Mouse (Mus musculus) activated CD4-positive, CD25-positive, alpha-beta regulatory T cell, adult 4 months (primary cell): ENCODE measurements around the gene Smim13. TPM values are rescaled to one million over a fixed set of nuclear protein-coding genes. Genes with fewer than 3 reads are reported as not detected.
"Not testable (repeated sequence)": the region's sequence is repeated elsewhere in the genome, so short reads cannot be mapped to it uniquely, and the experiment has no call there.

Experiments
- ATAC-seq: one replicate; pipeline ENCODE4 v1.8.0; 2017
- polyA plus RNA-seq, 2 experiments: library from polyadenylated mRNA; unstranded; fragments of 100-300 nt; shearing (Covaris generic); gene quantifications; one replicate each; pipeline ENCODE4 v1.2.1; 2017

Smim13 gene
- 1 to 10 TPM; 3.7 to 3.8 TPM for polyA plus RNA-seq

DNA sequence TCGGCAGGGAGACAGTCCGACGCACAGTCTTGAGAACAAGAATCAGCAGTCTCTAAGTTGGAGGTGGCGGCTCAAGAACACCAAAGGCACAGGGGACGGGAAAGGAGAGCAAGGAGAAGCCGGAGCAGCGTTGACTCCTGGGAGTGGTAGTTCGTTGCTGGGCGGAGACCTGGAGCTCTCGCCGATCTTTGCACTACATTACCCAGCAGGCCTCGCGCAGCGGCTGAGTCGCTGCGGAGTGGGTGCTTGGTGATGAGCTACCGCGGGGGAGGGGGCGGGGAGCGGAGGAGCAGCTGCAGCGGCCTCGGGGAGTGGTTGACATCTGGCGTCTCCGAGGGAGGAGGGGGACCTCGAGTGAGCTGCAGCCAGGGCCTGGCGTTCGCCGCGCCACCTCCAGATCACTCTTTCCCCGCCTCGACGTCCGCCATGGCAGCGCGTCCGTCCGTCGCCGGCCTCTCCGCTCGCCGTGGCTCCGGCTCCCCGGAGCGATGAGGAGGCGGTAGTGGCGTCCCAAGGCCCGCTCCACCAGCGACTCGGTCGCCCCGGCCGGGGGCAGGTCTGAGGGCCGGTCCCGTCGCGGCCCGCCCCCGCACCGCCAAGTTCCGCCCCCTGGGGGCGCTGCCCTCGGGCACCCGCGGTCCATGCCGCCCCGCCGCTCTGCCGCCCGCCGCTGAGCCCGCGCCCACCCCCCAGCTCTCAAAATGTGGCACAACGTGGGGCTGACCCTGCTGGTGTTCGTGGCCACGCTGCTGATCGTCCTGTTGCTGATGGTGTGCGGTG lies at the start of gene Smim13:
Gene Smim13, plus strand, starts transcription at position 307 of the 780 bp plus-strand sequence.
- peak; percentile 97 for ATAC-seq

DNA sequence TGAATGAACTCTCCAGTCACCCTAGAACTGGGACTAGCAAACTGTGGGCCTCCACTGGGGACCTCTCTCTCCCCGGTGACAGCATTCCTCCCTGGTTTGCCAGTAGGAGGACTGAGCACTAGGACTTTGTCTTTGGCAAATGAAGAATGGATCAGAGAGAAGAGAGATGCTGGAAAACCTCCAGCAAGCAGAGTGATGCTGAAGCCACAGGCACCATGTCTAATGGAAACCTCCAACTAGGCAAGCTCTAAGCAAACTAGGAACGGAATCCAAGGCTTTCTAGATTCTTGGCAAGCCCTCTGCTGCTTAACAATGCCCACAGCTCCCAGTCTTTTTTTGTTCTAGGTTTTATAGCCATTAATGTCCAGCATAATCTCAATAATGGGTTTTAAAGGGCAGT lies 48.8 kb upstream of the Smim13 start:
- ATAC-seq, result no peak

DNA sequence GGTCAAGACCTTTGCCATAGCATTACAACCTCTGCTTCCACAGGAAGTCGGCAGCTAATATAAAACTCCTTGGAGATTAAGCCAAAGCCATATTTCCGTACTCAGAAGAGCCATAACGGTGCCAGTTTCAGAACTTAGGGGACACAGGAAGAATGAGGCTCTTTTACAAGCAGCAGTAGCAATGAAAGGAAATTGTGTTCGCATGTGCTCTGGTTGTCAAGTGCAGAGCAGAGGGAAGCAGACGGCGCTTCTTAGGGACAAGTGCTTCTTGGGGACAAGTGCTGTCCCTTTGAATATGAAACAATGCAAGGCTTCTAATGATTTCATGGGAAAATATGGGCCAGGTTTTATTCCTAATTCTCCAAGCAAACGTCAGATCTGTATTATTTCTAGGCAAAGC lies 46.4 kb upstream of the Smim13 start:
- ATAC-seq, result no peak

GRCm38 (mm10) chr13:41203691-41204090 lies 46.0 kb upstream of the Smim13 start:
- ATAC-seq, result no peak

- not testable (repeated sequence) for ATAC-seq
Measured at GRCm38 (mm10) chr13:41205568-41205967, 44.1 kb upstream of the Smim13 start.

DNA sequence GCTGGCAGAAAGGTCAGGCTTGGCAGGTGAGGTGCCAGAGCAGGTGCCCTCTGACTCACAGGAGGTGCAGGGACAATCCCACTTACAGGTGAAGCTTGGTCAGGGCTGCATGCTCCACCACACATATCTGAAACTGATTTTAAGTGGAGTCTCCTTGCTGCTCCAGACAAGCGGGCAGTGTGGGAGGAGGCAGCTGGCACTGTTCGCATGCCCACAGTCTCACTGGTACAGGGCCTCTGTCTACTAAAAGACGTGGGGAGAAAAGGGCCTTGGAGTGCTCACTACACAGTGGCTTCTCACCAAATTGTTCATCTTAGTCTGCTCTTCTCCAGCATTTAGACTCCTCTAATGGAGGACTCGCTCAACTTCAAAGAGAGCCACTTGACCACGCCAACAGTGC lies 43.4 kb upstream of the Smim13 start:
- ATAC-seq, result no peak

GRCm38 (mm10) chr13:41211276-41211675 lies 38.4 kb upstream of the Smim13 start:
- no peak for ATAC-seq

DNA sequence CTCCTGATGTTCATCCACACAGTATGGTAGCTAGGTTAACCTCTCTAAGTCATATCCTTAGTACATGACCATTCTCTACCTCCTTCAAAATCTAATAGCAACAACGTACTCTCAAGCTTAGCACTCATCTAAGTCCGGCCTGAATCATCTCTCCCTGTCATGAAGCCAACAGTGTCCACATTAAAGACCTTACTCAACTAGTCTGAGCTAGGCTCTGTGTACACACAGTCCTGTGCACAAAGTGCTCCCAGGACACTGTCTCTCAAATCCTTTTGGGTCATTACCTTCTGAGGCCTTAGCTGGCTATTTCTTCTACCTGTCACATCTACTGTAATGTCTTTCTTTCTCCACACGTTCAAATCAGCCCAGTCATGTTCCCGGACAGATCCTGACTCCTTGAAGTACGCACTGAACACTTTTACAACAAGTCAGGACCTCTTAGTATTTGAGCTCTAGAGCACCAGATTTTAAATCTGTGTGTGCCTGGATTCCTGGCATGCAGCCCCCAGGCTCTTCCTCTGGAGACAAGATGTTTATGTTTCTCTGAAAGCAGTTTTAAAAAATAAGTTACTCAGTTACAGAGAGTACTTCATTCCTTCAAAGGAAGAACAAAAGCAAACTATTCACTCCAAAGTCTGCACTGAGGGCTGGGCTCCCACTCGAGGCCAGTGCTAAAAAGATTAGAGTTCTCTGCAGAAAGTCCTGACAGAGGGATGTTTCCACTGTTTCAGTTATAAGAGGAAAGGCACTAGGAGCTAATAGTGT lies 36.9 kb upstream of the Smim13 start:
- ATAC-seq, result no peak

DNA sequence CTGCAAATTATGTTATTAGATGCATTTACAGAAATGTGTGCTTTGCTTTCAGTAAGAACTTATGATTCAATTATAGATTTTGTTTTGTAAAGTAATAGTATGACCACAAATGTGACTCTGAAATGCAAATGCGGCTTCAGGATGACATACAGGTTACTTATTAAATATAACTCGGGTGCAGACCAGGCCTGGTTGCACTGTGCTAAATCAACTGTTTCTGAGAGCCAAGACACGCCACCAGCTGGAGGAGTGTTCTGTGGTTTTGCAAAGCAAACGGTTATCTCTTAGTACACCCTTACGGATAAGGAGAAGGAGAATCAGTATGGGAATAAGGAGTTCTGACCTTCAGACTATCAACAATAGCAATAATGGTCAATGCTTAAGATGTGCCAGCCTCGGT lies 34.0 kb upstream of the Smim13 start:
- no peak for ATAC-seq

GRCm38 (mm10) chr13:41216236-41216635 lies 33.4 kb upstream of the Smim13 start:
- ATAC-seq, result no peak

DNA sequence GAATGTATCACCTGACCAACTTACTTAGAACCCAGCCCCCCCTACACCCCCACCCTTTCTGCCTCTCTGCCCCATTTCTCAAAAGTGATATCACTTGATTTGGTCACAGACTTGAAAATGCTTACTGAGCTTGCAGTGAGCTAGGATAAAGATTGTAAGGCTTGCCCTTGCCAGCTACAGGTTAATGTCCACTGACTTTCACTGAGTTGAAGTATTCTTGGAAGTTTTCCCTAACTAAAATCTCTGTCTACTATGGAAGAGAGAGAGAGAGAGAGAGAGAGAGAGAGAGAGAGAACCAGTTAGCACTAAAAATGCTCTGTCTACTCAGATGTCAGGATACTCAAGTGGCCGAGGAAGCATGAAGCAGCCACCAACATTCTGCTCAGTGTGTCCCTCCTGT lies 30.6 kb upstream of the Smim13 start:
- ATAC-seq, result no peak

GRCm38 (mm10) chr13:41219687-41220303 lies 29.8 kb upstream of the Smim13 start:
- ATAC-seq, result no peak

GRCm38 (mm10) chr13:41220304-41220834 lies 29.3 kb upstream of the Smim13 start, which contains the start of gene Elovl2:
TSS of gene Elovl2 (minus strand) at chr13:41220405.
- peak; percentile 52 for ATAC-seq

GRCm38 (mm10) chr13:41226513-41226912 lies 23.1 kb upstream of the Smim13 start:
- ATAC-seq, result no peak

DNA sequence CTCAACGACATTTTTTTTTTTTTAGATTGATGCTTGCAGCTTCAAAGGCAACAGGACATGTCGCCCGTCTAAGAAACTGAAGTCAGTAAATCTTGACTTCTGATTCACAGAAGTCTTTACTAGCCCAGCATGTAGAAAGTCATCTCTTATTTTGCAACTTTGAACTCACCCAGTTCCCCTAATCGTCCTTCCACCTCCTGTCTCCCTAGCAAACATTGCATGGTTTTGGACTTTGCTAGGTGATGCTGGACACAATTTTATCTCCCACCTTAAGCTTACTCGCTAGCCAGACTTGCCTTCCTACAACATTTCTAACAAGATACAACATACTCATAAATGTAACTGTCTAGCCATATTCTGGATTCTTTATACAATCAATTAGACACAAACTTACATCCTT lies 21.6 kb upstream of the Smim13 start:
- no peak for ATAC-seq

DNA sequence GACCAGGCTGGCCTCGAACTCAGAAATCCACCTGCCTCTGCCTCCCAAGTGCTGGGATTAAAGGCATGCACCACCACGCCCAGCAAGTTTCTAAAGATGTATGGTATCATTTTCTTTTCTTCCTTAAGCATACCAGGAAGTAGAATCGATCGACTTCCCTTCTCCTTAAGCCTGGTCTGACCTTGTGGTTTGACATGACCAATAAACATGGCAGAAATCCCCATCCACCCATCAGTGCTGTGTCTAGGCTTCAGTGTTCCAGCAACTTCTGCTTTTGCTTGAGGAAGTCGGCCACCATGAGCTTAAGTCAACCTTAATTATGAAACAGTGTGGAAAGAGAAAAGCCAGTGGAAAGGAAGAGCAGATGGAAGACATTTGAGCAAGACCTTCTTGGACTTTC lies 19.4 kb upstream of the Smim13 start:
- no peak for ATAC-seq

DNA sequence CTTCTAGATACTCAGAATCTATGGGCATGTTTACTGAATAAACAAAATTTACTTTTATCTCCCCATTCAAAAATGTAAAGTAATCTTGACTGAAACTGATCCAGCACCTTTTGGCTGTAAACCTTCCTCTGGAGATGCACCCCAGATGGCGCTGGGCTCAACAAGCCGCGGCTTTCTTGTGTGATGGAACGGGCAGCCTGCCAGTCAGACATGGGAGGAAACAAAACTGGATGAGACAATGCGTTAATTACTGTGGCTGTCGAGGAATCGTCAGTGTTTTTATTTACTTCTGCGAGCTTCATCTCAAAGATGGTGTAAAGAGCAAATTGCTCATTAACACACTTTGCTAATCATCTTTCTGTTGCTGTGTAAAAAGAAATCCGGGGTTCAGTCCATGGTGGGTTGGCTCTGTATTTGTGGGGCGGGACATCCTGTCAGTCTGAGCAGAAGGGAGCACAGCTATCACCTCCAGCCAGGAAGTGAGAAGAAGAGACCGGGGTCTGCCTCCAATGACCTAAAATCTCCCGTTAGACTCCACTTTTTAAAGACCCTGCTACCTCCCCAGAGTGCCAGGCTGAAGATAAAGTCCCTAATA lies 18.2 kb upstream of the Smim13 start:
- no peak for ATAC-seq

GRCm38 (mm10) chr13:41232209-41232608 lies 17.4 kb upstream of the Smim13 start:
- no peak for ATAC-seq

DNA sequence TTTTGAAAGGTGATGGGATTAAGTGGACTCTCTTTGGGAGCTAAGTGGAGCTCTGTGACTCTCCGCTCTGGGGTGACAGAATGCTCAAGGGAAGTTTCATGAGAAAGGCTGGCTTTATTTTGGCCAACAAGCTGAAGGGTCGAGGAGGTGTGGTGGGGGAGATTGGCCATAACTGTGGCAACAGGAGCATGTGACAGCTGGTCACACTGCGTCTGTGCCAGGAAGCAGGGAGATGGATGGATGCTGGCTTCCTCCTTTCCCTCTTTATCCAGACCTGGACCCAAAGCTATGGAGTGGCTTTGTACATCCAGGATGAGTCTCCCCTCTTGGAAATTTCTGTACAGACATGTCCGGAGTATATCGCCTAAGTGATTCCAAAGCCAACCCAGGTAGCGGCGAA lies 16.4 kb upstream of the Smim13 start:
- no peak for ATAC-seq

DNA sequence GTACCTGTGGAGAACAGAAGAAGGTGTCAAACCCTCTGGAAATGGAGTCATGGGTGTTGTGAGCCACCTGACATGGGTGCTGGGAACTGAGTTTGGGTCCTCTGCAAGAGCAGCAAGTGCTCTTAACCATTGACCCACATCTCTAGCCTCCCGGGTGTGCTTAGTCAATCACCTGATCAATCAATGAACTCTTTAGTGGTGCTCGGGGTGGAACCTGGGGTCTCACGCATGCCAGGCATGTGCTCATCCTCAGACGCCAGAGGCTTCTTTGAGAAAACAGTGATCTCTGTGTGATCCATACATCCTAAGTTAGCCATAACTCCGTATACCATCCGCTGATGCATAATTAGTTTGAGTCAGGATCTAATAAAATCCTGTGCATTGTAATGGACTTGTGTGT lies 14.5 kb upstream of the Smim13 start:
- no peak for ATAC-seq

- no peak for ATAC-seq
Measured at GRCm38 (mm10) chr13:41235845-41236741, 13.6 kb upstream of the Smim13 start.
